Mouse (Mus musculus): ENCODE measurements around the gene Atrip. TPM values are rescaled to one million over a fixed set of nuclear protein-coding genes. Genes with fewer than 3 reads are reported as not detected.
A peak's percentile ranks its signal among the peaks of the same experiment; 100 is the strongest.

Atrip gene
- polyA plus RNA-seq, 1 experiment from 2014 or later, result 23.4 TPM

DNA sequence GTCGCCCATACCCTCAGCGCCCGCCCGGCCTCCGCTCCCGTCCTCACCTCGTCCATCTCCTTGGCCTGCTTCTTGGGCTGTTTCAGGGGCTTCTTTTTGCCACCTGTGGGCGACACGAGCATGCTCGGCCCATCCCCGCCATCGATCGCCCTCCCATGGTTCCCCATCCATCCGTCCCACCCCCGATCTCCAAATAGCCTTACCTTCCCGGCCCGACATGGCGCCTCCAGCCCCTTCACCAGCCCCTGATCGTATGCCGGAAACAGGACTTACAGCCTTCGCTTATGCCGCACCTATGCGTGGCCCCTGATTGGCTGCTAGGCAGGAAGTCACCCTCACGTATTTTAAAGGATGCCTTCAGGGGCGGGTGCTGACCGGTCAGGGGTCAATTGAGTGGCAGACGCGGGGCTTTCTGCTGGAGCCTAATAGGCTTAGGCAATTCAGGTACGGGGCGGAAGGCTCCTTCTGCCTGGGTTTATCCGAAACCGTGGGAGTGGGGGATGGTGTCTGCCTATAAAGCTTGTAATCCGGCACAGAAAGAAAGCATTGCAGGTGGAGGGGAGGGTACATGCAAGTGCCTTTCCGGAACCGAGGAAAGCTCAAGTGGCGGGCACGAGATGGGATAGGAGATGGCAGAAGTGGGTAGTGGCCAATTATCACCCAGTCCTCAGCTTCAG is 8.3 kb upstream of the Atrip start, which contains the start of the genes Ccdc51 and Tma7:
Gene Ccdc51, plus strand, starts transcription at position 370 of the 677 bp plus-strand sequence.
Gene Tma7, minus strand, starts transcription at position 464 of the 677 bp plus-strand sequence.
- Histone ChIP-seq H3K27ac (ENCODE audit: low read length) (peak within 1 kb of the TSS; percentile 58), H3K4me3 (replicated peaks; ENCODE audit: low read length) (peak within 1 kb of the TSS; percentile 75), H3K9me3 (replicated peaks; ENCODE audit: control insufficient read depth, low read length) (no peaks in the 10 kb centered on the region), H3K9ac (ENCODE audit: low read length) (peak within 1 kb of the TSS; percentile 84), H3K36me3 (ENCODE audit: control insufficient read depth, insufficient read depth, low read length) (0 out of 2 replicates have a peak, but pooled peaks cover 7% of the 10 kb centered on the region), H3K27me3 (ENCODE audit: control insufficient read depth, insufficient read depth, low read length) (no peaks in the 10 kb centered on the region), H3K4me2 (ENCODE audit: low read depth, low read length) (peak within 1 kb of the TSS; percentile 83), H3K4me1 (ENCODE audit: control insufficient read depth, insufficient read depth, low read length) (peaks cover 17% of the 10 kb centered on the region)
- under 1% methylated on average over 37 of the region's 37 CpGs for WGBS
- peak; percentile 97 for ATAC-seq (ENCODE audit: insufficient read depth, low FRiP score)

DNA sequence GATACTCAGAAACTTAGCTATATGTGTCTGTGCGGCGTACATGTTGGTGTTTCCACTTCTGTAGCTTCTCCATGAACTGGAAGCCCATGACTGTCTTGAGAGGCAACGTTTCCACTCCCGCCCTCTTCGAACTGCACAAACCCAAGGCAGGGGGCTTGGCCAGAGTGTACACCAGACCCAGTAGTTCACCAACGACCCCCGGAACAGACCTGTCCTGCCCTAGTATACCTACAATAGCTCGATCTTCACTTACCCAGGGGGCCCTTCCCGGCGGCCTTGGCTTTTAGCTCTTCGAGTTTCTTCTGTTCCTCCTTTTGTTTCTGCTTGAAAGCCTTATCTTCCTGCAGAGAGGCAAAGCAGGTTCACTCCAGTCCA is 7.8 kb upstream of the Atrip start:
- peak overlapping the region; percentile 83 for H3K4me2 ChIP-seq (ENCODE audit: low read depth, low read length)
- ATAC-seq (ENCODE audit: insufficient read depth, low FRiP score), result no peak
- 3% methylated on average over 11 of the region's 11 CpGs for WGBS

DNA sequence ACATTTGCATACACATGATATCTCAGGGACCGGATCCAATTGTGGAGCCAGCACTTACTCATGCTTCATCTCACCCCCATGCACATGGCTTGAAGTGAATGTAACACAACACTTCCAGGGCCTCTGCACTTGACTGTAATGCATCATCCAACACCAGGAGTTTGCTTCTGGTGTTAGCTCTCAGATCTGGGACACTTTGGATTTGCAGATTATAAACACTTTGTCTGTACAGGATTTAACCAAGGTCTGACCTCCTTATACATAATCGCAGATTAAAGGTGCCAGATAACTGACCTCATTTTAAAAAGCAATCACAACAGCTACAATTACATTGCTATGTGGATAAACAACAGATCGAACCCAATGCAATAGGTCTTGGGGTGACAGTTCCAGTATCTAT is 6.6 kb upstream of the Atrip start:
- Histone ChIP-seq H3K4me2 (ENCODE audit: low read depth, low read length) (peak overlapping the region; percentile 83; the same call in 1 of the 2 replicates), H3K36me3 (ENCODE audit: control insufficient read depth, insufficient read depth, low read length) (0 out of 2 replicates have a peak, but pooled peaks cover 7% of the 10 kb centered on the region), H3K9me3 (replicated peaks; ENCODE audit: control insufficient read depth, low read length) (no peaks in the 10 kb centered on the region), H3K9ac (ENCODE audit: low read length) (no peak overlapping the region), H3K27ac (ENCODE audit: low read length) (no peak overlapping the region), H3K27me3 (ENCODE audit: control insufficient read depth, insufficient read depth, low read length) (no peaks in the 10 kb centered on the region), H3K4me1 (ENCODE audit: control insufficient read depth, insufficient read depth, low read length) (peaks cover 17% of the 10 kb centered on the region), H3K4me3 (replicated peaks; ENCODE audit: low read length) (no peak overlapping the region)
- ATAC-seq (ENCODE audit: insufficient read depth, low FRiP score), result no peak
- WGBS, result 90% methylated on average over 3 of the region's 3 CpGs

More for the DNA sequence above, 7.8 kb upstream of the Atrip start:
- H3K4me1 ChIP-seq (ENCODE audit: control insufficient read depth, insufficient read depth, low read length), result peaks cover 17% of the 10 kb centered on the region
- H3K4me3 ChIP-seq (replicated peaks; ENCODE audit: low read length), result peak overlapping the region; percentile 75
- no peaks in the 10 kb centered on the region for H3K27me3 ChIP-seq (ENCODE audit: control insufficient read depth, insufficient read depth, low read length)
- peak overlapping the region; percentile 58 for H3K27ac ChIP-seq (ENCODE audit: low read length)
- no peaks in the 10 kb centered on the region for H3K9me3 ChIP-seq (replicated peaks; ENCODE audit: control insufficient read depth, low read length)
- 0 out of 2 replicates have a peak, but pooled peaks cover 7% of the 10 kb centered on the region for H3K36me3 ChIP-seq (ENCODE audit: control insufficient read depth, insufficient read depth, low read length)
- peak overlapping the region; percentile 84 for H3K9ac ChIP-seq (ENCODE audit: low read length)

DNA sequence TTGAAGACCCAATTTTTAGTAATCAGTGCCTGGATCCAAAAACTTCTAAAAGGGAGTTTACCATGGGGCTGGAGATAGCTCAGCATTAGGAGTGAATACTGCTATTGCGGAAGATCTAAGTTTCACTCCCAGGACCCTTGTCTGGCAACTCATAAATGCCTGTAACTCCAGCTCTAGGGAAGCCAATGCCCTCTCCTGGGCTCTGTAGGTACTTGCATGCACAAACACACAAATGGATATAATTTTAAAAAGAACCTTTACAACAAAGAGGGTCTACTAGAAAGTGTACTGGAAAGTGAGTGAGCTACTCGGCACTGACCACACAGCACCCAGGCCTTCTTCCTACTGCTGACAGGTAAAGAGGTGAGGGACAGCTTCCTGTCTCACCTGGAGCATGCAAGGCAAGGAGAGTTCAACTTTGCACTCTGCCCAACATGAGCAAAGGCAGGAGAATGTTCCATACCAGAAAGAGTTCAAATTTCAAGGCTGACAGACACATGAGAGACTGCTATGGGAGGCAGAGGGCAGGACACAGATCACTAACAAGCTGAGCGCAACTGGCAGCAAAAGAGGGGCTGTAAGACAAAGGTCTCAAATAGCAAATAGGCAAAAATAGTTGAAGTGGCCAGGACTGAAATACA is 5.7 kb downstream of the Atrip start:
- Histone ChIP-seq H3K4me2 (ENCODE audit: low read depth, low read length) (no peak overlapping the region), H3K27me3 (ENCODE audit: control insufficient read depth, insufficient read depth, low read length) (no peaks in the 10 kb centered on the region), H3K27ac (ENCODE audit: low read length) (no peak overlapping the region), H3K36me3 (ENCODE audit: control insufficient read depth, insufficient read depth, low read length) (peaks cover 6% of the 10 kb centered on the region), H3K9ac (ENCODE audit: low read length) (no peak overlapping the region), H3K4me1 (ENCODE audit: control insufficient read depth, insufficient read depth, low read length) (peaks cover 7% of the 10 kb centered on the region), H3K9me3 (replicated peaks; ENCODE audit: control insufficient read depth, low read length) (no peaks in the 10 kb centered on the region), H3K4me3 (replicated peaks; ENCODE audit: low read length) (no peak overlapping the region)
- 92% methylated on average over 3 of the region's 3 CpGs for WGBS
- no peak for ATAC-seq (ENCODE audit: insufficient read depth, low FRiP score)

DNA sequence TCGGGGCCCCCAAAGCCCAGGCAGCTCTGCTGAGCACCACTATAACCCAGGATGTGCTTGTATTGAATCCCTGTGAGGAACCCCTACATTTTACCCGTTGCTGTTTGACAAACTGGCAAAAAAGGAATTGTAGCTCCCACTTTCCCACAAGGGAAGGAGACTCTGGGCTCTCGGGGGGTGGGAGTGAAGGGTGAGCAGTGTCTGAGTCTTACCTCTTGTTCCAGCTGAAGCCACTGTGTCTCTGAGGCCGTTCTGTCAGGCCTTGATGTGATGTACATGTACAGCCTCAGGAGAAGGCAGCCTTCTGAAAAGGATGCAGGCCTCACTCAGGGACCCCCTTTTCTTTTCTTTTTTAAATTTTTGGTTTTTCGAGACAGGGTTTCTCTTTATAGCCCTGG is 13.0 kb downstream of the Atrip start:
- Histone ChIP-seq H3K9me3 (replicated peaks; ENCODE audit: control insufficient read depth, low read length) (no peaks in the 10 kb centered on the region), H3K4me2 (ENCODE audit: low read depth, low read length) (no peak overlapping the region), H3K4me3 (replicated peaks; ENCODE audit: low read length) (no peak overlapping the region), H3K27me3 (ENCODE audit: control insufficient read depth, insufficient read depth, low read length) (no peaks in the 10 kb centered on the region), H3K27ac (ENCODE audit: low read length) (no peak overlapping the region), H3K36me3 (ENCODE audit: control insufficient read depth, insufficient read depth, low read length) (no peaks in the 10 kb centered on the region; the same call in none of the 2 replicates), H3K9ac (ENCODE audit: low read length) (no peak overlapping the region), H3K4me1 (ENCODE audit: control insufficient read depth, insufficient read depth, low read length) (peaks cover 10% of the 10 kb centered on the region; the same call in 1 of the 2 replicates)
- no peak for ATAC-seq (ENCODE audit: insufficient read depth, low FRiP score)
- 88% methylated on average over 5 of the region's 5 CpGs for WGBS

DNA sequence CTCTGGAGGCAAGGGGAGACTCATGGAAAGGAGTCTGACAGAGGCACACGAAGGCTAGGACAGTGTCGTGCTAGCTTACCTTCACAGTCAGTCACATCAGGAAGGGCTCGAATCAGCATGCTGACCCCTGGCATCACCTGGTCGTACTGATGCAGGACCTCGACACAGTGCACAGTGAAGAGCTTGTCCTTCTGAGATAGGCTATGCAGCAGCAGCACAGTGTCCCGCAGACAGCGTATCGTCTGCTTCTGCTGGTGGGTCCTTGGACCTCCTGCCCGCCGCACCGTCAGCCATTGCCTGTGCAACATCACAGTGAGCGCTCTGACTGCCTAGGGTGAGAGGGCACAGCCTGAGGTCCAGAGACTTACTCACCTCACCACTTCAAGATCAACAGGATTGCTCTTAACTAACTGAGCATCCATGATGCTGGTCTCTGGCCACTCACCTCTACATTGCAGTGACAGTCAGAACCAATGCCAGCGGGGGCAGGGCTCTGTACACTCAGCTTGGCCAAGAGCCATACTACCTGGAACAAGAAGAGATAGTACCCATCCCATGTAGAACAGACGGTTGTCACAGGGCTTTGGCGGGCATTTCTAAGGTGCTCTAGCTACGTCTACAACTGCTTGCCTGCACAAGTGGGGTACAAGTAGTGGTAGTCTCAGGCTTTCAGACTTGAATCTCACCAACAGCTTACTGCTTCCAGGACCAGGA is 13.6 kb downstream of the Atrip start:
- Histone ChIP-seq H3K36me3 (ENCODE audit: control insufficient read depth, insufficient read depth, low read length) (no peaks in the 10 kb centered on the region; the same call in none of the 2 replicates), H3K9ac (ENCODE audit: low read length) (peak overlapping the region; percentile 67; the same call in 1 of the 2 replicates), H3K4me2 (ENCODE audit: low read depth, low read length) (no peak overlapping the region), H3K4me3 (replicated peaks; ENCODE audit: low read length) (no peak overlapping the region), H3K9me3 (replicated peaks; ENCODE audit: control insufficient read depth, low read length) (no peaks in the 10 kb centered on the region), H3K27ac (ENCODE audit: low read length) (peak overlapping the region; percentile 95; the same call in 1 of the 2 replicates), H3K27me3 (ENCODE audit: control insufficient read depth, insufficient read depth, low read length) (no peaks in the 10 kb centered on the region), H3K4me1 (ENCODE audit: control insufficient read depth, insufficient read depth, low read length) (peaks cover 11% of the 10 kb centered on the region)
- 87% methylated on average over 16 of the region's 16 CpGs for WGBS
- ATAC-seq (ENCODE audit: insufficient read depth, low FRiP score), result no peak

DNA sequence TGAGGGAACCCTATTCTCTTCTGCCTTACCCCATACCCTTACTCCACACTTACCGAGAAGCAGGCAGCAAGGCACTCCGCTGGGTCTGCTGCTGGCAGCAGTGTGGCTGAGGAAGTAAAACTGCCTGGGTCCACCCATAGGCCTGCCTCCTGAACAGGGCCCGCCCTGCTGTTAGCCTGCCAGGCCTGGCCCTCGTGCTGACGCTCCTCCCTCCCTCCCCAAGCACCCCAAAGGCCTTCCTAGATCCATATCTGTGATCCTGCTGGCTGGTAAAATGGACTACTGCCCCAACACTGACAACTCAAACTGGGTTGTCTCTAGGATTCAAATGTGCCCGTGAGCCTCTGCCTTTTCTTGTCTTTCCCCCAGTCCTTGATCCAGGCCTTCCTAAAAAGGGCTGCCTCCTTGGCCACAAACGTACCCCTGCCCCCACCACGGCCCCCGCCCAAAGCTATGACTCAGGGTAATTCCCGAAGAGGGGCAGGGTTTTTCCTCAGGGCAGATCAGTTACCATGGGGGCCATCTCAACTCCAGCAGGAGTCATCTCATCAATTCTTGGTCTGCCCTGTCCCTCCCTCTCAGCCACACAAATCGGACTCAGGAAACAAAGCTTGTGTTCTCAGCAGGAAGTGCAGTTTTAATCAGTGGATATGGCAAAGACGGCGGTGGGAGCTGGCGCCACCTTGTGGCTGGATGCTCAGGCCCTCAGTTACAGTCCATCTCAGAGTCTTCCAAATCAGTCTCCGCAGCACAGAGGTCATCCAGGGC is 14.6 kb downstream of the Atrip start, which contains the start of gene Trex1:
Gene Trex1, minus strand, starts transcription at position 599 of the 768 bp plus-strand sequence.
- ATAC-seq (ENCODE audit: insufficient read depth, low FRiP score), result peak; percentile 92
- Histone ChIP-seq H3K36me3 (ENCODE audit: control insufficient read depth, insufficient read depth, low read length) (no peaks in the 10 kb centered on the region; the same call in 1 of the 2 replicates), H3K9ac (ENCODE audit: low read length) (peak within 1 kb of the TSS; percentile 67)

DNA sequence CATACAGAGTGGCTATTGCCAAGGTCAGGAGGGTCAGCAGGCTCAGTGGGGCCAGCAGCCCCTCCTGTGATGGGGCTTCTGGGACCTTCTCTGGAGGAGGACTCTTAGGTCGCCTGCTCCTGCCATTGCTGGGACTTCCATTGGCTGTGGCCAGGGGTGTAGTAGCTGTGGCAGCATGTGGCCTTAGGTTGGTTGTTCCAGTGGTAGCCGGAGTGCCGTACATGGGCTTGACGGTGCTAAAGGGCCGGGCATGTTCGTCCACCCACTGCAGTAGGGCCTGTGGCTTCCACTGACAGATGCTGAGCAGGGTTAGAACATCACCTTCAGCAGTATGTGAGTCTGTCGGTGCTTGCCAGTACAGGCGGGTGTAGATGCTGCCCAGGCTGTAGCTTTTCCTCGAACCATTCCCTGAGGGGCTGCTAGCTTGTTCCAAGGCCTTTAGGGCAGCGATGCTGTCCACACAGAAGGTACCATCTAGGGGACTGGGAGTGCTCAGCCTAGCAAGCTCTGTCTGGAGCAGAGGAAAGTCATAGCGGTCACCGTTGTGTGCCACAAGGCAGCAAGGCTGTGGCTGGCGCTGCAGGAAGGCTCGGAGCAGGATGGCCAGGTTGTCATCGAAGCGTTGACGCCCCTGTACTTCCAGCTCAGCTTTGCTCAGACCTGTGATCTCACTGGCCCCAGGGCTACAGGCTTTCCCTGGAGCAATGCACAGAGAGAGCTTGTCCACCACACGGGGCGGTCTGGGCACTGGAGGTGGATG is 15.7 kb downstream of the Atrip start:
- Histone ChIP-seq H3K4me1 (ENCODE audit: control insufficient read depth, insufficient read depth, low read length) (peaks cover 20% of the 10 kb centered on the region), H3K27me3 (ENCODE audit: control insufficient read depth, insufficient read depth, low read length) (no peaks in the 10 kb centered on the region), H3K9me3 (replicated peaks; ENCODE audit: control insufficient read depth, low read length) (no peaks in the 10 kb centered on the region), H3K36me3 (ENCODE audit: control insufficient read depth, insufficient read depth, low read length) (no peaks in the 10 kb centered on the region; the same call in 1 of the 2 replicates), H3K27ac (ENCODE audit: low read length) (peak overlapping the region; percentile 95; the same call in 1 of the 2 replicates), H3K4me3 (replicated peaks; ENCODE audit: low read length) (peak overlapping the region; percentile 43; the same call in 1 of the 2 replicates), H3K4me2 (ENCODE audit: low read depth, low read length) (peak overlapping the region; percentile 71), H3K9ac (ENCODE audit: low read length) (peak overlapping the region; percentile 67)
- 91% methylated on average over 19 of the region's 19 CpGs for WGBS
- no peak for ATAC-seq (ENCODE audit: insufficient read depth, low FRiP score)

More for the DNA sequence above, 14.6 kb downstream of the Atrip start, which contains the start of gene Trex1:
- WGBS, result 8% methylated on average over 15 of the region's 15 CpGs
- H3K9me3 ChIP-seq (replicated peaks; ENCODE audit: control insufficient read depth, low read length), result no peaks in the 10 kb centered on the region
- H3K4me2 ChIP-seq (ENCODE audit: low read depth, low read length), result peak within 1 kb of the TSS; percentile 71
- peak within 1 kb of the TSS; percentile 95 for H3K27ac ChIP-seq (ENCODE audit: low read length)
- no peaks in the 10 kb centered on the region for H3K27me3 ChIP-seq (ENCODE audit: control insufficient read depth, insufficient read depth, low read length)
- peaks cover 18% of the 10 kb centered on the region for H3K4me1 ChIP-seq (ENCODE audit: control insufficient read depth, insufficient read depth, low read length)
- H3K4me3 ChIP-seq (replicated peaks; ENCODE audit: low read length), result peak within 1 kb of the TSS; percentile 43

Data from stomach, embryonic 16.5 days (tissue).